Mouse (Mus musculus) lung, postnatal 4 days (tissue): ENCODE data around the gene Pskh1.

Experiments
- DNase-seq, 2 experiments: peaks; one replicate each; pipeline ENCODE4 v3.0.0; 2021

Pskh1 gene

GRCm38 (mm10) chr8:105900180-105900940 lies at the start of gene Pskh1:
Gene Pskh1 (plus strand): TSS chr8:105900441.
- peak; percentile 95 to 96 for DNase-seq

- no peak for DNase-seq
Observed at GRCm38 (mm10) chr8:105850611-105851010, 49.6 kb upstream of the Pskh1 start.

- peak; percentile 90 to 92 for DNase-seq
Observed at GRCm38 (mm10) chr8:105851651-105852143, 48.5 kb upstream of the Pskh1 start.

DNA sequence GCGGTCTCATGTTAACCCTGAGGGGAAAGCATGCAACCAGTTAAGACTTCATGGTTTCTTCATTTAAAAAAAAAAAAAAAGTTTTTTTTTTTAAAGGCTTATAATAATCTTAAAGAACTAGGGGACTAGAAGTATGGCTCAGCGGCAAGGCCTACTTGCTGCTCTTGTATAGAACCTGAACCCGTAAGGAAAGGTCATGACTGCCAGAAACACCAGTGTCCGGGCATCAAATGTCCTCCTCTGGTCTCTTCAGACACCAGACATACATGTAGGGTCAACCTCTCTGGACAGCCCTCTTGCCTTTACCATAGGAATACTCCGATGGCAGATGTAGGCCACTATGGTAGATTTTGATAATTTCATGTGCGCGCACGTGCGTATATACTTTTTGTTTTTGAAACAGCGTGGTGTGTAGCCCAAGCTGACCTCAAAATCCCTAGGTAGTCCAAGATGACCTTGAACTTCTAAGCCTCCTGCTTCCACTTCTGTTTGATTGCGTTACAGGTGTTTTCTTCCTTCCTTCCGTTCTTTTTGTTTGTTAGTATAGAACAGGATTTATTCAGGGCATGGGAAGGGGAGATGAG lies 48.0 kb upstream of the Pskh1 start:
- no peak for DNase-seq

DNA sequence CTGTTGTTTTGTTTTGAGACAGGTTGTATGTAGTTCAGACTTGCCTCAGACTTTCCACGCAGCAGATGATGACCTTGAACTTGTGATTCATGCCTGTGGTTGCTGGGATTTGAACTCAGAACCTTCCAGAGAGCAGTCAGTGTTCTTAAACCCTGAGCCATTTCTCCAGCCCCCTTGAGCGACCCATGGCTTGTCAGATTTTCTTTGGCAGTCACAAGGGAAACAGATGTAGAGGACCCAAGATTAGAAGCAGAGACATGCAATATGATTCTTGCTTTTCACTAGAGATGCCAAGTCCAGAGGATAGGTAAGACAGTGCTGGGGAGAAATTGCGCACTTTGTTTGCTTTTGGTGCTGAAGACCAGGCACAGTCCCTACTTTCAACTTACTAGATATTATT lies 47.1 kb upstream of the Pskh1 start, which contains the start of gene Cenpt:
TSS of gene Cenpt (minus strand) at position 101 of the 400 bp plus-strand sequence.
- DNase-seq: no peak

GRCm38 (mm10) chr8:105854303-105854702 lies 45.9 kb upstream of the Pskh1 start:
- no peak for DNase-seq

- DNase-seq: peak; percentile 94 to 95
Observed at GRCm38 (mm10) chr8:105854715-105855216, 45.5 kb upstream of the Pskh1 start, which contains the start of gene Thap11. Gene Thap11 (plus strand): TSS chr8:105855132.

DNA sequence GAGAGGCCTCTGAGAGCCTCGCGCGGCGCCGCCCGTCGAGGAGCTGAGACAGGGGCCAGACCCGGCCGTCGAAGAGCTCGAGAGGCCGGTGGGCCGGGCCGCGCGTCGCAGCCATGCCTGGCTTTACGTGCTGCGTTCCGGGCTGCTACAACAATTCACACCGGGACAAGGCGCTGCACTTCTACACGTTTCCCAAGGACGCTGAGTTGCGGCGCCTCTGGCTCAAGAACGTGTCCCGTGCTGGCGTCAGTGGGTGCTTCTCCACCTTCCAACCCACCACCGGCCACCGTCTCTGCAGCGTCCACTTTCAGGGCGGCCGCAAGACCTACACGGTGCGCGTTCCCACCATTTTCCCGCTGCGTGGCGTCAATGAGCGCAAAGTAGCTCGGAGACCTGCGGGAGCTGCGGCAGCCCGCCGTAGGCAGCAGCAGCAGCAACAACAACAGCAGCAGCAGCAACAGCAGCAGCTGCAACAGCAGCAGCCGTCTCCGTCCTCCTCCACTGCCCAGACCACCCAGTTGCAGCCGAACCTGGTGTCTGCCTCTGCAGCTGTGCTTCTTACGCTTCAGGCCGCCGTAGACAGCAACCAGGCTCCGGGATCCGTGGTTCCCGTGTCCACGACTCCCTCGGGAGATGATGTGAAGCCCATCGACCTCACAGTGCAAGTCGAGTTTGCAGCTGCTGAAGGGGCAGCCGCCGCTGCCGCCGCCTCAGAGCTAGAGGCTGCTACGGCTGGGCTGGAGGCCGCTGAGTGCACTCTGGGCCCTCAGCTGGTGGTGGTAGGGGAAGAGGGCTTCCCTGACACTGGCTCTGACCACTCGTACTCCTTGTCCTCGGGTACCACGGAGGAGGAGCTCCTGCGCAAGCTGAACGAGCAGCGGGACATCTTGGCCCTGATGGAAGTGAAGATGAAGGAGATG lies 44.7 kb upstream of the Pskh1 start:
- DNase-seq: peak in 1 of 2 experiments; percentile 72

DNA sequence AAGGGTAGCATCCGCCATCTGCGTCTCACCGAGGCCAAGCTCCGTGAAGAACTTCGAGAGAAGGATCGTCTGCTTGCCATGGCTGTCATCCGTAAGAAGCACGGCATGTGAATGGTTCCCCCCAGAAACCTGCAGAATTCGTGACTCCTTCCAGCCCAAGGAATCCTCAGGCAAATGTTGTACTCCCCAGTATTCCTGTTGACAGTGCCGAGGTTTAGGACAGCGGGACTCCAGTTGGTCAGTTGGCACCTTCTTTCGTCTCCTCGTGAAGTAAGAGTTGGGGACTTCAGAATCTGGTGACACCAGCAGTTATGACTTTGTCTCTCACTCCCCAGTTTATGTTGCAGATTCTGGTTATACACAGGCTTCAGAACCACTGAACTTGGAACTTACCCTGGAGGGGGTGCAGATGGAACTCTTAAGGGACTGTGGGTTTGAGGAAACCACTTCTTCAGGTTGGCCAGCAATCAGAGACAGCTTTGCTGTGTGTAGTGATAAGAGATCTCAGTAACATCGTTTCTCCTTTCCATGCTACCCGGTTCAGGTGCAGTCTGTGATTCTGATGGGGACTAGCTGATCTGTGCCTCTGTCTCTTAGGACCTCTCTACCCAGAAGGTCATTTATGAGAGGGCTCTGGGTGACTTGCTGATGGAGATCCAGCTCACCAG lies 43.9 kb upstream of the Pskh1 start:
- no peak for DNase-seq

DNA sequence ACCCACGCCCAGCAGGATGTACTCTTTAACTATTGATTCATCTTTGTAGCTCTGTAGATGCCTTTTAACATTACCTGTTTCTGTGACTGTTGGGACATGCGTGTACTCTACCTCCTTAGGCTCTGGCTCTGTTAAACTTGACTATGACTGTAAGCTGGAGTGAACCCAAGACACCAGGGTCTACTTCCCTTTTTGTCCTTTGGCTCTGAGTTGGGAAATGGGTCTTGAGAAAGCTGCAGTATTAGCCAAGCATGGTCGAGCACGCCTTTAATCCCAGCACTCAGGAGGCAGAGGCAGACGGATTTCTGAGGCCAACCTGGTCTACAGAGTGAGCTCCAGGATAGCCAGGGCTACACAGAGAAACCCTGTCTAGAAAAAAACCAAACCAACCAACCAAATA lies 41.7 kb upstream of the Pskh1 start:
- peak in 1 of 2 experiments; percentile 32 for DNase-seq

DNA sequence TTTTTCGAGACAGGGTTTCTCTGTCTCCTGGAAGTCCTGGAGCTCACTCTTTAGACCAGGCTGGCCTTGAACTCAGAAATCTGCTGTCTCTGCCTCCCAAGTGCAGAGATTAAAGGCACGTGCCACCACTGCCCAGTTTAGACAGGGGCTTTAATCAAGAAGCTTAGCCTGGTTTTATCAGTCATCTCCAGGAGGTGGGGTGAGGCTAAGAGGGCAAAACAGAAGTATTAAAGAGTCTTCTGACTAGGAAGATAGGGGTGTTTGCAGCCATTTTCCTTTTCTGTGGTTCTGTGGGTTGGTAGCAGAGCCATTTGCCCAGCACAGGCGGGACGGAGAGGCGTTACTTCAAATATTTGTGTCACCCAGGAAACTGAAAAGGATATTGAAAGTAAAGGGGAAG lies 40.9 kb upstream of the Pskh1 start:
- DNase-seq: no peak

GRCm38 (mm10) chr8:105860143-105860981 lies 39.9 kb upstream of the Pskh1 start, which contains the start of gene Nutf2:
Gene Nutf2 (plus strand): TSS chr8:105860580.
- peak; percentile 96 to 99 for DNase-seq

- DNase-seq: peak in 1 of 2 experiments; percentile 27
Observed at GRCm38 (mm10) chr8:105861951-105862350, 38.3 kb upstream of the Pskh1 start.

GRCm38 (mm10) chr8:105866364-105867029 lies 33.7 kb upstream of the Pskh1 start:
- DNase-seq: peak in 1 of 2 experiments; percentile 16

- no peak for DNase-seq
Observed at GRCm38 (mm10) chr8:105874301-105874700, 25.9 kb upstream of the Pskh1 start.

- peak; percentile 89 to 94 for DNase-seq
Observed at GRCm38 (mm10) chr8:105880754-105881520, 19.3 kb upstream of the Pskh1 start, which contains the start of gene Edc4. Gene Edc4 (plus strand): TSS chr8:105880881.

- DNase-seq: no peak
Observed at GRCm38 (mm10) chr8:105889756-105890465, 10.3 kb upstream of the Pskh1 start.

DNA sequence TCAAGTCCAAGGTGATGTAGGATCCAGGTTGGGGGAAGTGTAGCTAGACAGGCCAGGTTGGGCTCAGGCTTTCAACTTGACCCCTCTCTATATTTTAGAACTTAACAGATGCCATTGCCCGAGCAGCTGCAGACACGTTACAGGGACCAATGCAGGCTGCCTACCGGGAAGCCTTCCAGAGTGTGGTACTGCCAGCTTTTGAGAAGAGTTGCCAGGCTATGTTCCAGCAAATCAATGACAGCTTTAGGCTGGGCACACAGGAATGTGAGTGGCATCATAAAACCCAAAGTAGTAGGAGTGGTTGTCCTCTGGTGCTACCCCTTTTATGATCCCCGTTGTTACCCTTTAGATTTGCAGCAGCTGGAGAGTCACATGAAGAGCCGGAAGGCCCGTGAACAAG lies 9.4 kb upstream of the Pskh1 start:
- DNase-seq: no peak

DNA sequence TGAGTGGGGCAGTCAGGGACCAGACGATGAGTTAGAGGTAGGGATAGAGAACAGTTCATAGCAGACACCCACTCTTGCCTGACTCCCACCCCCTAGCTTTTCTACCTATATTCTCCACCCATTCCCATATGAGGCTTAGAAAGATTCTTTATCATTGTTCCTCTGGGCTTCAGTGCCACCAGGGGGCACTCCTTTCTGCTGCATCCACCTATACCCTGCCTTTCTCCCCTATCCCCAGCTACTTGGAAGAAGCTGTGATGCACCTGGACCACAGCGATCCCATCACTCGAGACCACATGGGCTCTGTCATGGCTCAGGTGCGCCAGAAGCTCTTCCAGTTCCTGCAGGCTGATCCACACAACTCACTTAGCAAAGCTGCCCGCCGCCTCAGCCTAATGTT lies 7.8 kb upstream of the Pskh1 start:
- DNase-seq: peak in 1 of 2 experiments; percentile 13
